Mouse (Mus musculus) cerebellum, postnatal 36 days (tissue): ENCODE data around the gene Syne2.

Experiments
- DNase-seq, 2 experiments: peaks; one replicate each; pipeline ENCODE4 v3.0.0; 2021 to 2022; ENCODE audit warnings: mixed read lengths in 2 of 2

The Syne2 gene

GRCm38 (mm10) chr12:75873546-75874235, 55.8 kb downstream of the Syne2 start:
- peak in 1 of 2 experiments; percentile 19 for DNase-seq

GRCm38 (mm10) chr12:75874287-75874994, 56.5 kb downstream of the Syne2 start:
- DNase-seq = no peak

DNA sequence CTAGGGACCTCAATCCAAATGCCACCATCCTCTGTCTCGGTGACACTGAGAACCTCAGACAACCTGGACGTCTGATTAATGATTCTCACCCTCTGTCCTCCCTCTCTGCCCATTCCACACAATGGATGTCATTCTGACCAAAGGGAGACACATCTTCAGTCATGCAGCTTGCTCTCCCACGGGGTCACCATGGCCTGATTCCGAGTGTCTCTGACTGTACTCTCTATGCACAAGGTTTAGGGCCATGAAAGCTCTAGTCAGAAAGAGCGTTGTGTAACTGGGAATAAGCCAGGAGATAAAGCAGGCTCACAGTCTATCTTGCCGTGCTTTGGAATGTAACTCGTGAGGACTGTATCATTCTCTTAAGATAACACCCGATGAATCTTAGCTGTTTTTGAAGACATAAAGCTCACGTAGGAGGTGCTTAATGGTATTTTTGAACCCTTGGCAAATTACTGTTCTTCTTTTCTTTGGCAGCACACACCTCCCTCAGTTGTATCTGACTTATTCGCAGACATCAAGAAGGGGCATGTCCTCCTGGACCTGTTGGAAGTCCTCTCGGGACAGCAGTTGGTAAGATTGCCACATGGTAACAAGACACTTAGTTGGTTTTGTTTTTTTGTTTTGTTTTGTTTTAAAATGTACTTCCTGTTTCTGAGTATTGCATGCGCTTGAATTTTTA, 61.8 kb downstream of the Syne2 start:
- no peak for DNase-seq

- DNase-seq = no peak
These were observed 63.6 kb downstream of the Syne2 start for GRCm38 (mm10) chr12:75881554-75881953.

- no peak for DNase-seq
These were observed 68.2 kb downstream of the Syne2 start for GRCm38 (mm10) chr12:75886161-75886560.

DNA sequence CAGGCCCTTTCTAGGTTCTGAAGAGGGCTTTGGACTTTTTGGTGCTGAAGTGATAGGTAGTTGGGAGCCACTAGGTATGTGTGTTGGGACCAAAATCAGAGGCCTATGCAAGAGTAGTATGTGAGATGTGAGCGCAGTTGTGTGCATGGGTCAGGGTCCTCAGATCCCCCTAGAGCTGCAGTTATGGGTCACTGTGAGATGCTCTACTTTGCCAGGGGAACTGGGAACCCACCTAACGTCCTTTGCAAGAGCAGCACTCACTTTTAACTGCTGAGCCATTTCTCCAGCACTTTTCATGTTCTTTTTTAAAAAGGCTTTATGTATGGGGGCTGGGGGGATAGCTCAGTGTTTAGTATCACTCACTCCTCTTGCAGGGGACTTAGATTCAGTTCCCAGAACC, 69.0 kb downstream of the Syne2 start:
- no peak for DNase-seq

GRCm38 (mm10) chr12:75888721-75889120, 70.8 kb downstream of the Syne2 start:
- no peak for DNase-seq

GRCm38 (mm10) chr12:75891206-75891605, 73.3 kb downstream of the Syne2 start:
- no peak for DNase-seq

DNA sequence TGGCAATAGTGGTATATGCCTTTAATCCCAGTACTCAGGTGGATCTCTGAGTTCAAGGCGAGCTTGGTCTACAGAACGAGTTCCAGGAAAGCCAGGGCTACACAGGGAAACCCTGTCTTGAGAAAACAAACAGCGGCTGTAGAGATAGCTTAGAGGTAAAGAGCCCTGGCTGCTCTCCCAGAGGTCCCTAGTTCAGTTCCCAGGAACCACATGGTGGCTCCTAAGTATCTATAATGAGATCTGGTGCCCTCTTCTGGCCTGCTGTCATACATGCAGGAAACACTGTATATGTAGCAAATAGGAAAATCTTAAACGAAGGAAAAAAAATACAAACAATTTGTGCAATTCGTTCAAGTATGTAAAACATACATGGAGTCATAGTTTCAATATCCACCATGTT, 75.5 kb downstream of the Syne2 start:
- DNase-seq = no peak

DNA sequence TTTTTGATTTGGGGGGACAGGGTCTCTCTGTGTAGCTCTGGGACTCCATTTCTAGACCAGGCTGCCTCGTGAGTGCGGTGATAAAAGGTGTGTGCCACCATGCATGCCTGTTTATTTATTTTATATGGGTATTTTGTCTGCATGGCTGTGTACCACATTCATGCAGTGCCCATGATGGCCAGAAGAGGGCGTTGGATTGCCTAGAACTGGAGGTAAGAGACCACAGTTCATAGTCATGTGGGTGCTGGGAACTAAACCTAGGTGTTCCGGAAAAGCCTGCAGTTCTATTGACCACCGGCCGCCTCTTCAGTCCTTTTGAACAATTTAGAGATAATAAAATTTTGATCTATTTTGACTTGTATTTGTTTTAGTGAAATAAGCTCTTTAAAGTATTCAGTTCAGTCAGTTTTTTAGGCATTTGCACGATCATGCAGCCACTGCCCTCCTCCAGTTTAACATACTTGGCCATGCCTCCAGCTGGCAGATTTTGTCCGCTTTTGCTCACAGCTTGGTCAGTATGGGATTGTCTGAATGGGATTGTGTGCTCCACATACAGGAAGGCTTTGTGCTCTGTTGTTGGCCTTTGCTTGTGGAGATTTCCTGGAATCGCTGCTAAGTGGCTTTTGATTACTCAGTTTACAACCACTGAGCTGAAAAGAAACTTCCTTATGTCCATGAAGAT, 76.5 kb downstream of the Syne2 start:
- peak in 1 of 2 experiments; percentile 13 for DNase-seq

- DNase-seq = no peak
These were observed 77.0 kb downstream of the Syne2 start for GRCm38 (mm10) chr12:75894998-75895331.

GRCm38 (mm10) chr12:75897793-75898192, 79.9 kb downstream of the Syne2 start:
- DNase-seq = no peak

DNA sequence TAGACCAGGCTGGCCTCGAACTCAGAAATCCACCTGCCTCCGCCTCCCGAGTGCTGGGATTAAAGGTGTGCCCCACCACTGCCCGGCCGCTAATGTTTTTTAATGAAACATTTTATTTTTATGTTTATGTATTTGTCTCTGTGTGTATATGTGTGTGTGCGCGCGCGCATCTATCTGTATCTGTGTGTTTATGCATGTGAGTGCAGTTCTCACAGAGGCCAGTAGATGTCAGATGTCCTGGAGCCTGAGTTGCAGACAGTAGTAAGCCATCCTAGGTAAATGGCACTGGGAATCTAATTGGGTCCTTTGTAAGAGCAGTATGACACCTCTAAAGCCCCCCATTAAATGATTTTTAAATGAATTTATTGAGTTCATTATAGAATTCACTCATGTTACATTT, 83.8 kb downstream of the Syne2 start:
- no peak for DNase-seq

- DNase-seq = no peak
These were observed 86.1 kb downstream of the Syne2 start for GRCm38 (mm10) chr12:75904068-75904467.

GRCm38 (mm10) chr12:75905304-75905703, 87.4 kb downstream of the Syne2 start:
- DNase-seq = no peak

GRCm38 (mm10) chr12:75908466-75908865, 90.5 kb downstream of the Syne2 start:
- no peak for DNase-seq

- DNase-seq = no peak
These were observed 97.8 kb downstream of the Syne2 start for GRCm38 (mm10) chr12:75915694-75916093.

- no peak for DNase-seq
These were observed 100.5 kb downstream of the Syne2 start for GRCm38 (mm10) chr12:75918415-75918814.

DNA sequence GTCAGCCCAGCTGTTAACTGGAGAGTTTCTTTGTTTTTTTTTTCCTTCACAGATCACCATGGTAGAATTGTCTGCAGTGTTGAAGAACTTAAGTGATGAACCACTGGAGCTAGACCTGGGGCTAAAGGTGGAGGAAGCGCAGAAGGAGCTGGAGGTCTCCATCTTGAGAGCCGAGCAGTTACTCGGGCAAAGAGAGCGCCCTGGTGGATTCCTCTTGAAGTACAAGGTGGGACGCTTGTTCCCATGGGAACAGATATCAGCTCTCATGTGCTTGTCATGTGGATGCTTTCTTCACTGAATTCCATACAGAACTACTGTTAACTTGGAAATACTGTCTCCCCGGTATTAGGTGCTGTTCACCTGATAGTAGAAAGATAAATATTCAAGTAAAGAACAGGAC, 101.0 kb downstream of the Syne2 start:
- peak; percentile 16 to 26 for DNase-seq

GRCm38 (mm10) chr12:75922900-75923299, 105.0 kb downstream of the Syne2 start:
- no peak for DNase-seq

DNA sequence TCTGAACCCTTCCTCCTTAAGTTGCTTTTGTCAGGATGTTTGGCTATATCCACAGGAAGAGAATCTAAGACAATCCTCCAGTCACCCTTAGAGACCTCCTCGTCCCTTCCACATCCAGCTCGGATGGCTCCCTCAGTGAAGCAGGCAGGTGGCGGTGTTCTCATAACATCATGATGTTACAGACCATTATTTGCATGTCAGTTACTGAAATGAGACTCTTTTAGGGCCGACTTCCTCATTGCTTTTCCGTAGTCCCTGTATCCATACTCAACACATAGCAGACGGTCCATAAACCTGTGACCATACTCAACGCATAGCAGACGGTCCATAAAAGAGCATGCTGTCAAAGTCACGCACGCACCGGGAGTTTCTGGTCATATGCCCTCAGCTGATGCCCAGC, 106.9 kb downstream of the Syne2 start:
- DNase-seq = no peak

DNA sequence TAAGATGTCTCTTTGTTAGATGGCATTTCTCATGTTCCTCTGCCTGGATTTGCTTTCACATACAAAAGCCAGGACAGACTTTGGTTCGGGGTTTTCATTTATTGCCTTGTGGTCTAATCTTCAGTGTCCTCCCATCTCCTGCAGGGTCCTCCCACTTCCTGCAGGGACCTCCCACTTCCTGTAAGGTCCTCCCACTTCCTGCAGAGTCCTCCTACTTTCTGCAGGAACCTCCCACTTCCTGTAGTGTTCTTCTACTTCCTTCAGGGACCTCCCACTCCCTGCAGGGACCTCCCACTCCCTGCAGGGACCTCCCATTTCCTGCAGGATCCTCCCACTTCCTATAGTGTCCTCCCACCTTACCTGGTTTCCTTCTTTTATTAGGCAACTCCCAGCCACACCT, 109.7 kb downstream of the Syne2 start:
- DNase-seq = no peak

GRCm38 (mm10) chr12:75933561-75933960, 115.6 kb downstream of the Syne2 start:
- DNase-seq = no peak
